Mouse (Mus musculus) ovary, postnatal 36 days (tissue): ENCODE data around the gene Zfp287.

Experiments used
- DNase-seq: peaks from one replicate; pipeline ENCODE4 v3.0.0; 2022; ENCODE audit warnings: low spot score, mixed read lengths

Zfp287 gene

DNA sequence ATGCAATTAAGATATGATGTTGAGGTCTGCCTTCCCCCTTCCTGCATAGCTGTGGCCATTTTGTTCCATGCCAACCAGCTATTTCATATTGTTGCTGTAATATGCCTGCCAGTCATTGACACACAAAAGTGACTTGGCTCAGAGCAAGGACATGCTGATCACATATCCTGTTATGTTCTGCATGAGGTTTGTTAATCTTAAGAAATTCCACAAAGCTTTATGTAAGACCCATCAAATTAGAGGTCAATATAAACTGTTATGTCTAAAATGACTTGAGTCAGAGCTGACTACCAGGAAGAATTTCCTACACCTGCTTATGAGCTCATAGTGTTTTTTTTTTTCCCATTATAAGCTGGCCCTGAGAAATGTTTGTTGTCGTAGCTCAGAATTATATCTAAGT is 30.5 kb downstream of the Zfp287 start:
- DNase-seq = no peak

DNA sequence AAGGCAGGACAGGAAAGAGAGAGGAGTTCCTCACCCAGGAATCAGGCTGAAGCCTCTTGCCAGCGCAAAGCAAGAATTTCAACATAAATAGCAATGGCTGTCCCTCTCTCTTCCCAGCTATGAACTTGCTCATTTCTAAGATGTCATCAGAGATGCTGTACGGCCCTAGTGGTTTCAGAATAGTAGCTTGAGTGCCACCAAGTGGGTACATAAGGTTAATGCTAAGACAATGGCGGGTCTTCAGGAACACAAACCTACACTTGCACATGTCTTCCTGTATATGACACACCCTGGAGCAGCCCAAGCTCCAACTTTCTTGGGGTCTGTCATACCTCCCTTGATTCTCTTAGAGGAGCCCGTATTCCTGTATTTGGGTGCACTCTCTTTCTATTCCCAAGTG is 32.0 kb downstream of the Zfp287 start:
- DNase-seq = no peak

DNA sequence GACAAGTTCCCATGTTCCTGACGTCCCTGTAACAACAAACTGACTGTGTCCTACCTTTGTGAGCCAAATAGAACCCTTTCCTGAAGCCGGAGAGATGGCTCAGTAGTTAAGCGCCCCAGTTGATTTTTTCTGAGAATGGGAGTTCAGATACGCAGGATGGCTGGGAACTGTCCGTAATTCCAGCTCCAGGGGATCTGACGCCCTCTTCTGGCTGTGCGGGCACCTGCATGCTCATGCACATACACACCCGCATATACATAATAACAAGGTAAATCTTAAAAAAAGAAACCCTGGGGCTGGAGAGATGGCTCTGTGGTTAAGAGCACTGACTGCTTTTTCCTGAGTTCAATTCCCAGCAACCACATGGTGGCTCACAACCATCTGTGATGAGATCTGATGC is 36.6 kb downstream of the Zfp287 start:
- no peak for DNase-seq

DNA sequence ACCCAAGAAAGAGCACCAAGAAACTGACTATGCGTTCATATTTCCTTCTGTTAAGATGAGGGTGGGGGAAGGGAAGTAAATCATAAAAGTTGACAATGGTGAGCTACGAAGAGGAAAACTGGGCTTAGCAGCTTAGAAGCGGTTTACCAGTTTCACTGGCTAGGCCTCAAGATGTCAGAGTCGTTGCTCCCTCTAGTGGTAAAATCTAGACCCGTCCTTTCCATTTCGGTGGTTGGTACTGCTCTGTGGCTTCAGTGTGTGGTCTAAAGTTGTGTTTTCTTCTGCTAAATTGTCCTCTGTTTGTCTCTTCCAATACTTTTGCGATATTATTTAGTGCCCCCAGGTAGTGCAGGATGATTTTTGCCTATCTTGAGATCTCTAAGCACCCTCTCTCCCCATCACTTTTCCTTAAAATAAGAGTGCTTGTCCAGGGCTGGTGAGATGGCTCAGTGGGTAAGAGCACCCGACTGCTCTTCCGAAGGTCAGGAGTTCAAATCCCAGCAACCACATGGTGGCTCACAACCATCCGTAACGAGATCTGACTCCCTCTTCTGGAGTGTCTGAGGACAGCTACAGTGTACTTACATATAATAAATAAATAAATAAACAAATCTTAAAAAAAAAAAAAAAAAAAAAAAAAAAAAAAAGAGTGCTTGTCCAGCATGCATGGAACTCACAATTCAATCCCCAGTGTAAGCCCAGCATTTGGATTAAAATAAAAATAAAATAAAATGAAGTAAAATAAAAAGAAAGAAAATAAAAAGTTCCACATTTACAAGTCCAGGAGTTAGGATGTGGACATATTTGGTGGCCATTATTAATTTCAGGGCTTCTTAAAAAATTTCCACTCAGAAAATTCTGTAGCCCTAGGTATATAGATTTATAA is 38.2 kb downstream of the Zfp287 start:
- no peak for DNase-seq

DNA sequence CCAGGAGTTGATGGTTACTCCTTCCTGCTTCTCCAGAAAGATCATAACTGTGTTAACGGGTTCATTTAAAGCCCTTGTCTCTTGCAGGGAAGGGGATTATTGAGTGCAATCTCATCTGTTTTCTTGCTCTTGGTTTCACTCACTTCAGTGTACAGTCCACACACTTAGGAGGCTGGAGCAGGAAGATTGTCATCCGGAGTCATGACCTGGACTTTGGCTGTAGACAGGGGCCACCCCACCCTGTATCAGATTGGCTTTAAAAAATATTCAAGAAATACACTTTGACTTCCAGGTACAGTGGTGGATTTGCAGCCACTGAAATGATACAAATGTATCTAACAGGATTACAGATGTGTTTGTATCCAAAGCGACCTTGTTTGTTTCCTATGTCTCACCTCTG is 40.1 kb downstream of the Zfp287 start:
- DNase-seq = no peak

DNA sequence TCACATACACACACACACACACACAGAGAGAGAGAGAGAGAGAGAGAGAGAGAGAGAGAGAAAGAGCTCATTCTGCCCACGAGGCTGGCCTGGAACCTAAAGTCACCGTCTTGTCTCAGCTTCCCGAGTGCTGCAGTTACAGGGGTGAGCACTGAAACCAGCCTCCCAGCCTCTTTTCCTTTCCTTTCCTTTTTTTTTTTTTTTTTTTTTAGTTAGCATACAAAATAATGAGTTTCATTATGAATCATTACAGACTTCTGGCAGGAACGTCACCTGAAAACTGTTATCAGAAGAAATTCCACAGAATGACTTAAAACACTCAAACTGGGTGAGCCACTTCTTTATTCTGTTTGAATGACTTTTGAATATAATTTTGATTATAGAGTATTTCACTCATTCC is 51.8 kb downstream of the Zfp287 start:
- DNase-seq = no peak

DNA sequence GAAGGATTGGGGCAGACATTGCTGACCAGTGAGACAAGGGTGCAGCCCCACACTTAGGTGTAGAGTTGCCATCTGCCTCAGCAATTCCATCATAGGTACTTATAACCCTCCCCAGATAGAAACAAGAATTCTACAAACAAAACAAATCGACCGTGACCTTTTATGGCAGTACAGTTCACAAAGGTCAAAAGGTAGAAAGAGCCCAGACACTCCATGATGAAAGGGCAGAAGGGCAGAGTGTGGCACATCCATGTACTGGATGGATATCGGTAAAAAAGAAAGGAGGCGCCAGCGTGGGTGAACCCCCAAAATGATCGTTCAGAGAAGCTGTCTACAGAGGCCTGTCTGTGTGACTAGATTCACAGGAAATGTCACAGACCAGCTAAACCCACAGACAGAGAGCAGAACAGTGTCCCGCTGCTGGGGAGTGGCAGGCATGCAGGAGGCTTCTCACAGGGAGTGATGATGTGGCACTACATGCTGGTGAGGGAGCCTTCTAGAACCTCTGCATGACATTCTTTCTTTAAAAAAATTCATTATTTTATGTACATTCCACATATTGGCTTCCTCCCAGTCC is 52.8 kb downstream of the Zfp287 start:
- DNase-seq = no peak

DNA sequence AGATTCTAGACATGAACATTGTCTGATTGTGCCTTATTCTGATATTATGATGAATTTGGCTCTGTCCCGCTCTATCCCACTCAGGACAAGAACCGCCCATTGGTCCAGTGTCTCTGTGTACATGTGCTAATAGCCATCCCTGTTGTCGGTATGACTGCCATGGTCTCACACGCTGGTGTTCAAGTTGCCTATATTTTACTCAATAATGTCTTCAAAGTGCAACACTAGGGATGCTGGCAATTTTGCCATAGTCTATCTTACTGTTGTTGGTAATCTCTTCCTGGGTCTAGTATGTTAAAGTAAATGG is 55.5 kb downstream of the Zfp287 start:
- no peak for DNase-seq

DNA sequence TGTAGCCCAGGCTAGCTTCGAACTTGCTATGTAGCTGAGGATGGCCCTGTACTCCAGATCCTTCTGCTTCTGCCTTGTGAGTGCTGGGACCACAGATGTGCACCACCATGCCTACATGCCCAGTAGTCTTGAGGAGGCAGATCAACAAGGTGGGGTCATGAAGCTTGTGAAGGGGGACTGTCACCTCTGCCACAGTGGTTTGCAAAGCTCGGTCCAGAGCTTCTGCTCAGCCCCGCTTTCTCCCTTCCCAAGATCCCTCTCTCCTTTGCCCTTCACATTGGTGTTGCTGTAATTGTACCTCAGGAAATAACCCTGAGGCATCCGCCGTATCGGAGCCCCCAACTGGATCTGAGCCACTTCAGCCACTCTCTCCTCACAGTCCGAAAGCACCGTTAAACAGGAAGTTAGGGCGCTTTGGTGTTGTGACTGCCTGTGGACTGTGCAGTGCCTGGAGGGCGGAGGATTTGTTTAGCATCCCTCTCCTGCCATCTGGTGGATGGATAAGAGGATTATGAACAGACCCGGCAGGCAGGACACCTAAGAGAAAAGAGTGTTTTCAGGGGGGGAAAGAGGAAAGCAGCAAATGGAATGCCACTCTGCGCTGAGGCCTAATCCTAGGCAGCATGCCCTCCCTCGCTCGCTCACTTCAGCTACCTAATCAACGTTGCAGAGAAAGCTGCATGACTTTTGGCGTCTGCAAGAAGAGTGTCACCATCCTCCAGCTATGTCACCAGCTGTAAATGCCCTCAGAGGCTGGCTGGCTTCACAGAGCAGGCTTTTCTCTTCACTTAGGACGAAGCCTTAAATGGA is 56.0 kb downstream of the Zfp287 start:
- peak; percentile 41 for DNase-seq

DNA sequence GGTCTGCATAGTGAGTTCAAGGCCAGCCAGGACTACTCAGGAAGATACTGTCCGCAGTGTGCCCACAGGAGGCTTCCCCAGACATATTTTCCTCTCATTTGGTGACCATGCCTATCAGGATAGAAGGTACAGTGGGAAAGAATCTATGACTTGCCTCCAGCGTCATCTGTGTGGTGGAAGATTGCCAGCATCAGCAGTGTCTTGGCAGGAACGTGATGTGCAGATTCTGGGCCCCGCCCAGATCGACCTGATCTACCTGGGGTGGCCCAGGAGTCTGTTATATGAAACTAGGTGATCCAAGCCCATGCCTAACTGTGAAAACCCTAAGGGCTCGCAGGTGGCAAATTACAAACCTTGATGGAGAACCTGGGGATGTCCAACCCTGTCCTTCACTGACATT is 61.7 kb downstream of the Zfp287 start:
- DNase-seq = no peak

DNA sequence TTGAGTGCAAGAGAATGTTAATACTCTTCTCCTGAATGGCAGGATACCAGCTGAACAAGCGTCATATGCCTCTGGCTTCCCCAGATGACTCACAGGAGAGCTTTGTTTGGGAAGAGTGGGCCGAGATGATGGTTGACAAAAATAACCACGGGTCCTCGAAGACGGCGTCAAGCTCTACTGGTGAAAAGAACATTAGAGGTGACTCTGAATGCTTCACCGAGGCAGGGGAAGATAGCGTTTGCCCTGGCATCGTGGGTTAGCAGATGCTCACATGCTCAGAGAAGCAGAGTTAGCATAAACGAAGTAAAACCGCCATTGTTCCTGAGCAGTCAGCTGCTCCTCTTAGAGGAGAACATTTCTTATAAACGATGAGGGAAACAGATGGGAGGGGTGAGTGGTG is 62.2 kb downstream of the Zfp287 start:
- no peak for DNase-seq

DNA sequence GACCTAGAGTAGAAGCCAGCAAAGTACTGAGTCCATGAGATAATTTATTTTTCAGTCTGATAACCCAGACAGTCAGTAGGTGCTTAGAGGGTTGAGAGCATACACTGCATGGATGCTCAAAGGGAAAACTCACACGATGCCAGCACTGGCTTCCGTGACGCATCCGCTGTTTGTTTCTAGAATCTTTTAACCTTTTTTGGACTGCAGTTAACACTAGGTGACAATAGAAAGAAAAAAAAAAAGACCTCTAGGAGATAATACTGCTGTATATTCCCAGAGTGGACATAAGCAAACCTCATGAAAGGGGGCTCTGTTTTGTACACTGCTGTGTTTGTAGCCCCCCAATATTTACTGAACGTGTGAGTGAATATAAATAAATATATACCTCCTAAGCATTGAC is 62.7 kb downstream of the Zfp287 start:
- no peak for DNase-seq

DNA sequence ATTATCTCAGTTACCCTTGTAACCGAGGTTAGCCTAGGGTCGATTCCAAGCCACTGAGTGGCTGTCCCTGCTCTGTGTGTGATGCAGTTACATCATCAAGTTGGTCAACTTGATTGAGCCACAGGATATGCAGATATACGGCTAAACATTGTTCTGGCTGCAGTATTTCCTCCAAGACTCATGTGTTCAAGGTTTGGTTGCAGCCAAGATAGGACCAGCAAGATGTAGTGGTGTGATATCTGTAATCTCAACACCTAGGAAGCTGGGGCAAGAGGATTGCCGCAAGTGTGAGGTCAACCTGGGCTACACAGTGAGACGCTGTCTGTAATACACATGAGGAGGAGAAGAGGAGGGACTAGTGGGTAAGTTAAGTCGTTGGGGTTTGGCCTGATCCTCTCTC is 67.5 kb downstream of the Zfp287 start:
- DNase-seq = no peak

DNA sequence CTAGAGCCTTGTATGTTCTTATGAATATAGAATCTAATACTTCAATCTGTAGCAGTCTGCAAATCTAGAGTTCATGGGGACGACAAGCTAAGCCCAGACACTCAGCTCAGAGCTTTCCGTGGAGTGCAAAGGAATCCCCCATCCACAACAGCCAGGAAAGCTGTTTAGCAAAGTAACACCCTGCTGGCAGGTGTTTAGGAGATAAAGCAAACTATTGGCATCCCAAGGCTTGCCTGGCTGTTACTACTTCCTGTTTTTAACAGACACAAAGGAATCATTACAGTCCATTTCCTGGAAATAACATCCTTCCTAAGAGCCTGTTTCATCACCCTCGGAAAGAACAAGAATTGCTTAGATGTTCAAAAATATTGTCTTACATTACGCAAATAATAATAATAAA is 70.8 kb downstream of the Zfp287 start:
- DNase-seq = no peak

DNA sequence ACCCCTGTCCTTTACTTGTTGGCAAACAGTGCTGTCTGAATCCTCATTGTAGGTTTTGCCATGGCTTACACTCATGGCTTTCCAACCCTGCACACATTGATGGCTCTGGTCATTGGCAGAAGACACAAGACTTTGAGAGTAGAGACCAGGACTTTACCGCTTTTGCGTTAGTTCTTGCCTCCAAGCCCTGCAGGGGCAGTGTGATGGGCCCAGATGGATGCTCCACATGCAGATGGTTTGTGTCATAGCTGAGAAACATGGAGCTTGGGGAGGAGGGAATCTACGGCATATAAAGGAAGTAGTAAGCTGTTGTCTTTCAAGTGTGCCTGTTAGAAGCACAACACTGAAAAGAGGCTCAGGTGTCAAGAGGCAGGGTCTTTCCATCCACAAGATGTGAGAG is 79.6 kb downstream of the Zfp287 start:
- DNase-seq = no peak

DNA sequence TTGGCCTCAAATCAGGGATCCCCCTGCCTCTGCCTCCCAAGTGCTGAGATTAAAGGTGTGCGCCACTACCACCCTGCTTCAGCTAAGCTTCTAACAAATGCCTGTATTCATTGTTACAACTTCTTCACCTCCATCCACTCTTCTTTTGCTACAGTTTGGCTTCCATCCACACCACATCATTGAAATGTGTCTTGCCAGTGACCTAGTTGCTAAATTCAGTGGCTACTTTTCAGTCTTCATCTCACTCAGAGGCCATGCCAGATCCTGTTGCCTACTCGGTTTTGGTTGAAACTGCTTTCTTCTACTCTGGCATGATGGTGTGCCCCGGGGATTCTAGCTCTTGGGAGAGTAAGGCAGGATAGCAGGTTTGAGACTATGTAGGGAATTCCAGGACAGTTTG is 80.1 kb downstream of the Zfp287 start:
- DNase-seq = no peak
